Mouse (Mus musculus) thymus, adult 2 months (tissue): Measurements from ENCODE around the gene Tmem191c. TPM values are rescaled to one million over a fixed set of nuclear protein-coding genes. Genes with fewer than 3 reads are reported as not detected.

ENCODE experiments used
- DNase-seq: peaks from one replicate; pipeline ENCODE4 v3.0.0; 2021
- H3K27ac ChIP-seq: fragments of 200-500 bp; 2 replicates; pipeline ENCODE4 v1.5.1; 2012; ENCODE audit warnings: low read length, control low read depth; ENCODE audit not compliant: control insufficient read depth, insufficient read depth
- H3K27me3 ChIP-seq: fragments of 200-500 bp; 2 replicates; pipeline ENCODE4 v1.6.1; 2012; ENCODE audit warnings: mild to moderate bottlenecking, low read length, moderate library complexity, mixed read lengths; ENCODE audit not compliant: control insufficient read depth, insufficient read depth
- H3K36me3 ChIP-seq: fragments of 200-500 bp; 2 replicates; pipeline ENCODE4 v1.6.1; 2012; ENCODE audit warnings: mild to moderate bottlenecking, low read length, moderate library complexity; ENCODE audit not compliant: control insufficient read depth, insufficient read depth
- H3K4me1 ChIP-seq: fragments of 200-500 bp; replicated peaks from 2 replicates; pipeline ENCODE4 v1.6.1; 2012; ENCODE audit warnings: low read length; ENCODE audit not compliant: control insufficient read depth, insufficient read depth
- H3K4me3 ChIP-seq: fragments of 200-500 bp; 2 replicates; pipeline ENCODE4 v1.5.1; 2012; ENCODE audit warnings: mild to moderate bottlenecking, low read length, control low read depth, moderate library complexity; ENCODE audit not compliant: control insufficient read depth, insufficient read depth
- CTCF ChIP-seq: fragments of 200-500 bp; IDR thresholded peaks from 2 replicates; pipeline ENCODE4 v1.5.1; 2012; ENCODE audit warnings: mild to moderate bottlenecking, control low read depth, low read length, moderate library complexity, borderline replicate concordance; ENCODE audit not compliant: control insufficient read depth, poor library complexity, insufficient read depth; ENCODE audit errors: extremely low read depth
- POLR2A ChIP-seq: fragments of 200-500 bp; IDR thresholded peaks from 2 replicates; pipeline ENCODE4 v1.6.1; 2012; ENCODE audit warnings: mild to moderate bottlenecking, low read length, control low read depth, moderate library complexity; ENCODE audit not compliant: control insufficient read depth, poor library complexity, insufficient read depth; ENCODE audit errors: extremely low read depth
- WGBS: fragments of 180-500 bp; shearing (Covaris S2); methylation state at CpG from one replicate; pipeline ENCODE4 v1.1.7; 2018; 5-methylcytosine and 5-hydroxymethylcytosine counted together
- polyA plus RNA-seq: library from polyadenylated mRNA; depleted of rRNA; stranded (reverse); fragments of >200 nt; gene quantifications from 2 replicates; pipeline ENCODE4 v1.2.3, GENCODE M21; 2012

Tmem191c gene
- polyA plus RNA-seq, 1 experiment = 72.6 TPM

- Histone ChIP-seq H3K36me3 (no peaks in the 10 kb centered on the region), H3K27ac (no peak overlapping the region), H3K27me3 (no peaks in the 10 kb centered on the region), H3K4me3 (no peak overlapping the region), H3K4me1 (peaks cover 16% of the 10 kb centered on the region)
- TF ChIP-seq CTCF (no peak), POLR2A (no peak)
- WGBS = 86% methylated on average over 9 of the region's 9 CpGs
- DNase-seq = no peak
These were observed 40.8 kb upstream of the Tmem191c start for GRCm38 (mm10) chr16:17234916-17235665.

- Histone ChIP-seq H3K27ac (no peak overlapping the region), H3K4me1 (peaks cover 16% of the 10 kb centered on the region), H3K36me3 (no peaks in the 10 kb centered on the region), H3K27me3 (no peaks in the 10 kb centered on the region), H3K4me3 (no peak overlapping the region)
- 85% methylated on average over 3 of the region's 3 CpGs for WGBS
- DNase-seq = no peak
- TF ChIP-seq CTCF (no peak), POLR2A (no peak)
These were observed 38.2 kb upstream of the Tmem191c start for GRCm38 (mm10) chr16:17237634-17238033.

GRCm38 (mm10) chr16:17239409-17239808 lies 36.5 kb upstream of the Tmem191c start:
- TF ChIP-seq CTCF (no peak), POLR2A (no peak)
- peaks cover 11% of the 10 kb centered on the region for H3K4me1 ChIP-seq

GRCm38 (mm10) chr16:17243731-17244130 lies 32.1 kb upstream of the Tmem191c start:
- 37% methylated on average over 1 of the region's 1 CpGs for WGBS

More at GRCm38 (mm10) chr16:17239409-17239808, 36.5 kb upstream of the Tmem191c start:
- DNase-seq = no peak
- Histone ChIP-seq H3K27me3 (no peaks in the 10 kb centered on the region), H3K27ac (no peak overlapping the region), H3K36me3 (no peaks in the 10 kb centered on the region), H3K4me3 (no peak overlapping the region)
- 97% methylated on average over 2 of the region's 2 CpGs for WGBS

GRCm38 (mm10) chr16:17244996-17245395 lies 30.9 kb upstream of the Tmem191c start:
- Histone ChIP-seq H3K27ac (no peak overlapping the region), H3K4me3 (no peak overlapping the region), H3K27me3 (no peaks in the 10 kb centered on the region), H3K36me3 (no peaks in the 10 kb centered on the region), H3K4me1 (0 out of 2 replicates have a peak, but pooled peaks cover 4% of the 10 kb centered on the region)
- DNase-seq = no peak
- 93% methylated on average over 1 of the region's 1 CpGs for WGBS
- TF ChIP-seq POLR2A = no peak
- no peak for TF ChIP-seq CTCF

More at GRCm38 (mm10) chr16:17243731-17244130, 32.1 kb upstream of the Tmem191c start:
- no peak overlapping the region for H3K4me3 ChIP-seq
- no peak for DNase-seq
- H3K36me3 ChIP-seq = no peaks in the 10 kb centered on the region
- 0 out of 2 replicates have a peak, but pooled peaks cover 4% of the 10 kb centered on the region for H3K4me1 ChIP-seq
- TF ChIP-seq POLR2A = no peak
- no peak for TF ChIP-seq CTCF
- H3K27ac ChIP-seq = no peak overlapping the region
- no peaks in the 10 kb centered on the region for H3K27me3 ChIP-seq

GRCm38 (mm10) chr16:17247727-17248126 lies 28.1 kb upstream of the Tmem191c start:
- Histone ChIP-seq H3K36me3 (no peaks in the 10 kb centered on the region), H3K4me3 (no peak overlapping the region), H3K27ac (no peak overlapping the region), H3K27me3 (no peaks in the 10 kb centered on the region), H3K4me1 (0 out of 2 replicates have a peak, but pooled peaks cover 5% of the 10 kb centered on the region)
- 77% methylated on average over 4 of the region's 4 CpGs for WGBS
- no peak for TF ChIP-seq CTCF
- no peak for TF ChIP-seq POLR2A
- DNase-seq = no peak
